In genomic region chrX:74352645-74353466, GRCm38 (mm10) we compare ENCODE assay signal across 8 mouse cellular contexts. TPM values are rescaled to one million over a fixed set of nuclear protein-coding genes. Genes with fewer than 3 reads are reported as not detected.
DNase-seq lines count a peak whose midpoint lies in the region; ATAC-seq and TF ChIP-seq lines count a peak whose summit lies in the region.

No protein-coding gene starts in this region.

- H3K9me3 ChIP-seq in lung, embryonic 15.5 days = no peaks in the 10 kb centered on the region
- H3K9me3 ChIP-seq in embryonic facial prominence, embryonic 11.5 days (replicated peaks; ENCODE audit: control insufficient read depth, low read length) = no peaks in the 10 kb centered on the region
- no peaks in the 10 kb centered on the region for H3K9me3 ChIP-seq in intestine, postnatal 0 days (ENCODE audit: control insufficient read depth)
- H3K9me3 ChIP-seq in neural tube, embryonic 14.5 days (ENCODE audit: control insufficient read depth, low read length) = no peaks in the 10 kb centered on the region

- peak overlapping the region; percentile 59 for H3K27ac ChIP-seq in lung, embryonic 15.5 days
- H3K27ac ChIP-seq in embryonic facial prominence, embryonic 11.5 days (replicated peaks; ENCODE audit: low read depth, low read length) = no peak overlapping the region
- H3K27ac ChIP-seq in intestine, postnatal 0 days (ENCODE audit: low read depth, low read length) = no peak overlapping the region
- H3K27ac ChIP-seq in neural tube, embryonic 14.5 days (ENCODE audit: low read depth, low read length) = peak overlapping the region; percentile 71

- no peaks in the 10 kb centered on the region for H3K36me3 ChIP-seq in lung, embryonic 15.5 days
- H3K36me3 ChIP-seq in embryonic facial prominence, embryonic 11.5 days (replicated peaks; ENCODE audit: control insufficient read depth, insufficient read depth, low read depth, low read length) = no peaks in the 10 kb centered on the region
- H3K36me3 ChIP-seq in intestine, postnatal 0 days (ENCODE audit: control insufficient read depth, insufficient read depth) = no peaks in the 10 kb centered on the region
- H3K36me3 ChIP-seq in neural tube, embryonic 14.5 days (ENCODE audit: control insufficient read depth, insufficient read depth, low read length) = no peaks in the 10 kb centered on the region

- no peak for DNase-seq in lung, postnatal 4 days
- DNase-seq in embryonic facial prominence, embryonic 11.5 days (ENCODE audit: low spot score) = peak; percentile 1
- no peak for DNase-seq in left cerebral cortex, adult 9 months (ENCODE audit: low spot score in 2 of 2)
- no peak for DNase-seq in spleen, postnatal 36 days (ENCODE audit: low spot score in 2 of 2)
- no peak for DNase-seq in adrenal gland, postnatal 36 days

- TF ChIP-seq CTCF in intestine, postnatal 0 days (IDR thresholded peaks at IDR 0.05; ENCODE audit: low read depth) = no peak

- H3K9ac ChIP-seq in lung, embryonic 15.5 days = peak overlapping the region; percentile 51
- peak overlapping the region; percentile 59 for H3K9ac ChIP-seq in embryonic facial prominence, embryonic 11.5 days (replicated peaks; ENCODE audit: low read length)
- H3K9ac ChIP-seq in intestine, postnatal 0 days (ENCODE audit: low read depth, low read length) = peak overlapping the region; percentile 45; the same call in 1 of the 2 replicates
- H3K9ac ChIP-seq in neural tube, embryonic 14.5 days (replicated peaks; ENCODE audit: low read depth, low read length) = peak overlapping the region; percentile 50

- H3K4me1 ChIP-seq in lung, embryonic 15.5 days = no peaks in the 10 kb centered on the region
- no peaks in the 10 kb centered on the region for H3K4me1 ChIP-seq in embryonic facial prominence, embryonic 11.5 days (ENCODE audit: control insufficient read depth, insufficient read depth, low read length)
- H3K4me1 ChIP-seq in intestine, postnatal 0 days (replicated peaks; ENCODE audit: control insufficient read depth, insufficient read depth, low read length) = no peaks in the 10 kb centered on the region
- no peaks in the 10 kb centered on the region for H3K4me1 ChIP-seq in neural tube, embryonic 14.5 days (ENCODE audit: control insufficient read depth, insufficient read depth, low read length)

- 25% methylated on average over 13 of the region's 13 CpGs for WGBS in lung, embryonic 15.5 days
- WGBS in embryonic facial prominence, embryonic 11.5 days = 24% methylated on average over 13 of the region's 13 CpGs
- WGBS in intestine, postnatal 0 days = 21% methylated on average over 13 of the region's 13 CpGs
- WGBS in neural tube, embryonic 14.5 days = 27% methylated on average over 13 of the region's 13 CpGs

- ATAC-seq in lung, embryonic 15.5 days (ENCODE audit: borderline replicate concordance, extremely low read depth, low FRiP score, low TSS enrichment) = peak; percentile 42
- ATAC-seq in embryonic facial prominence, embryonic 11.5 days (replicated peaks; ENCODE audit: insufficient number of reproducible peaks, low FRiP score, low TSS enrichment, low read depth) = peak; percentile 52
- no peak for ATAC-seq in intestine, postnatal 0 days
- peak; percentile 76 for ATAC-seq in neural tube, embryonic 14.5 days (ENCODE audit: low read depth)

- H3K27me3 ChIP-seq in lung, embryonic 15.5 days = no peaks in the 10 kb centered on the region
- no peaks in the 10 kb centered on the region for H3K27me3 ChIP-seq in embryonic facial prominence, embryonic 11.5 days (ENCODE audit: control insufficient read depth, insufficient read depth, low read length)
- H3K27me3 ChIP-seq in intestine, postnatal 0 days (replicated peaks; ENCODE audit: control insufficient read depth, insufficient read depth, low read length) = no peaks in the 10 kb centered on the region
- no peaks in the 10 kb centered on the region for H3K27me3 ChIP-seq in neural tube, embryonic 14.5 days (ENCODE audit: control insufficient read depth, insufficient read depth, low read length)

- H3K4me3 ChIP-seq in lung, embryonic 15.5 days = peak overlapping the region; percentile 49
- H3K4me3 ChIP-seq in embryonic facial prominence, embryonic 11.5 days (ENCODE audit: low read depth, low read length) = peak overlapping the region; percentile 39
- peak overlapping the region; percentile 46 for H3K4me3 ChIP-seq in intestine, postnatal 0 days (ENCODE audit: low read depth, low read length)
- H3K4me3 ChIP-seq in neural tube, embryonic 14.5 days (ENCODE audit: low read depth, low read length) = peak overlapping the region; percentile 34

- peak overlapping the region; percentile 60 for H3K4me2 ChIP-seq in lung, embryonic 15.5 days
- peak overlapping the region; percentile 51 for H3K4me2 ChIP-seq in embryonic facial prominence, embryonic 11.5 days (ENCODE audit: low read depth, low read length)
- peak overlapping the region; percentile 57 for H3K4me2 ChIP-seq in intestine, postnatal 0 days (replicated peaks; ENCODE audit: low read depth)
- H3K4me2 ChIP-seq in neural tube, embryonic 14.5 days (ENCODE audit: low read depth, low read length) = peak overlapping the region; percentile 49

RNA-seq across cellular contexts. Expression of gene Lage3, which starts 0.6 kb away (rescaled TPM):
- polyA plus RNA-seq in lung, embryonic 15.5 days (2015; fragmentation: Nextera tagmentation; extraction: Ambion mirVana) = 104 and 119 TPM in 2 replicates
- polyA plus RNA-seq in embryonic facial prominence, embryonic 11.5 days (2014; fragmentation: Nextera tagmentation; extraction: Ambion mirVana) = 128 and 130 TPM in 2 replicates
- polyA plus RNA-seq in intestine, postnatal 0 days (2015; fragmentation: Nextera tagmentation; extraction: Ambion mirVana) = 58.3 and 62.2 TPM in 2 replicates
- 71.5 and 73.3 TPM in 2 replicates for polyA plus RNA-seq in neural tube, embryonic 14.5 days (2014; fragmentation: Nextera tagmentation; extraction: Ambion mirVana)
- 10 to 100 TPM; 42.8 to 58.2 TPM for total RNA-seq in adrenal gland, postnatal 36 days (2021)

RNA-seq across cellular contexts. Expression of gene Ubl4a, which starts 20.2 kb away (rescaled TPM):
- polyA plus RNA-seq in lung, embryonic 15.5 days (2015; fragmentation: Nextera tagmentation; extraction: Ambion mirVana) = 83.2 and 84.1 TPM in 2 replicates
- polyA plus RNA-seq in embryonic facial prominence, embryonic 11.5 days (2014; fragmentation: Nextera tagmentation; extraction: Ambion mirVana) = 63.2 and 65.7 TPM in 2 replicates
- 77.4 and 78.1 TPM in 2 replicates for polyA plus RNA-seq in intestine, postnatal 0 days (2015; fragmentation: Nextera tagmentation; extraction: Ambion mirVana)
- polyA plus RNA-seq in neural tube, embryonic 14.5 days (2014; fragmentation: Nextera tagmentation; extraction: Ambion mirVana) = 70.3 and 73.7 TPM in 2 replicates
- total RNA-seq in adrenal gland, postnatal 36 days (2021) = 10 to 100 TPM; 59.6 to 72.6 TPM

RNA-seq across cellular contexts. Expression of gene Slc10a3, which starts 20.3 kb away (rescaled TPM):
- 21.0 and 21.1 TPM in 2 replicates for polyA plus RNA-seq in lung, embryonic 15.5 days (2015; fragmentation: Nextera tagmentation; extraction: Ambion mirVana)
- 11.4 and 13.6 TPM in 2 replicates for polyA plus RNA-seq in embryonic facial prominence, embryonic 11.5 days (2014; fragmentation: Nextera tagmentation; extraction: Ambion mirVana)
- 16.9 and 18.3 TPM in 2 replicates for polyA plus RNA-seq in intestine, postnatal 0 days (2015; fragmentation: Nextera tagmentation; extraction: Ambion mirVana)
- 6.9 and 7.8 TPM in 2 replicates for polyA plus RNA-seq in neural tube, embryonic 14.5 days (2014; fragmentation: Nextera tagmentation; extraction: Ambion mirVana)
- 10 to 100 TPM; 22.8 to 26.8 TPM for total RNA-seq in adrenal gland, postnatal 36 days (2021)

RNA-seq across cellular contexts. Expression of gene Plxna3, which starts 24.0 kb away (rescaled TPM):
- polyA plus RNA-seq in lung, embryonic 15.5 days (2015; fragmentation: Nextera tagmentation; extraction: Ambion mirVana) = 8.8 and 9.8 TPM in 2 replicates
- 11.2 and 11.3 TPM in 2 replicates for polyA plus RNA-seq in embryonic facial prominence, embryonic 11.5 days (2014; fragmentation: Nextera tagmentation; extraction: Ambion mirVana)
- polyA plus RNA-seq in intestine, postnatal 0 days (2015; fragmentation: Nextera tagmentation; extraction: Ambion mirVana) = 0.93 and 1.3 TPM in 2 replicates
- polyA plus RNA-seq in neural tube, embryonic 14.5 days (2014; fragmentation: Nextera tagmentation; extraction: Ambion mirVana) = 42.5 and 47.1 TPM in 2 replicates
- total RNA-seq in adrenal gland, postnatal 36 days (2021) = 10 to 100 TPM in 1 of 2 experiments, 1 to 10 TPM in 1; 6.0 to 13.1 TPM

RNA-seq across cellular contexts. Expression of gene Fam50a, which starts 40.0 kb away (rescaled TPM):
- polyA plus RNA-seq in lung, embryonic 15.5 days (2015; fragmentation: Nextera tagmentation; extraction: Ambion mirVana) = 63.2 and 63.9 TPM in 2 replicates
- polyA plus RNA-seq in embryonic facial prominence, embryonic 11.5 days (2014; fragmentation: Nextera tagmentation; extraction: Ambion mirVana) = 56.4 and 56.6 TPM in 2 replicates
- polyA plus RNA-seq in intestine, postnatal 0 days (2015; fragmentation: Nextera tagmentation; extraction: Ambion mirVana) = 35.6 and 42.9 TPM in 2 replicates
- 50.4 and 52.5 TPM in 2 replicates for polyA plus RNA-seq in neural tube, embryonic 14.5 days (2014; fragmentation: Nextera tagmentation; extraction: Ambion mirVana)
- 10 to 100 TPM; 63.3 to 78.7 TPM for total RNA-seq in adrenal gland, postnatal 36 days (2021)

Comparison
In these comparisons a context has a peak if more than half of its experiments do, and no peak if none do; other contexts are left out.
1. H3K27ac ChIP-seq: peak in lung, embryonic 15.5 days (single experiment) and neural tube, embryonic 14.5 days (single experiment); none in embryonic facial prominence, embryonic 11.5 days (single experiment) and intestine, postnatal 0 days (single experiment).
2. Peak in every context shown above with its lines, with median percentiles within 50 percentile points of each other: H3K4me2 ChIP-seq, H3K4me3 ChIP-seq and H3K9ac ChIP-seq.